Mouse (Mus musculus) embryonic facial prominence, embryonic 10.5 days (tissue): ENCODE results near the gene Pou2f3. TPM values are rescaled to one million over a fixed set of nuclear protein-coding genes. Genes with fewer than 3 reads are reported as not detected.

ENCODE experiments used
- DNase-seq: peaks from one replicate; pipeline ENCODE4 v3.0.0-alpha.2; 2017; ENCODE audit warnings: low spot score
- H3K27ac ChIP-seq: fragments of 300-500 bp; sonication (generic); replicated peaks from 2 replicates; pipeline ENCODE4 v1.5.1; 2016; ENCODE audit warnings: mild to moderate bottlenecking
- H3K27me3 ChIP-seq: fragments of 300-500 bp; sonication (generic); replicated peaks from 2 replicates; pipeline ENCODE4 v1.6.1; 2016; ENCODE audit warnings: low read depth, mild to moderate bottlenecking; ENCODE audit not compliant: poor library complexity, severe bottlenecking
- H3K36me3 ChIP-seq: fragments of 300-500 bp; sonication (generic); replicated peaks from 2 replicates; pipeline ENCODE4 v1.6.1; 2016; ENCODE audit warnings: mild to moderate bottlenecking, moderate library complexity
- H3K4me1 ChIP-seq: fragments of 300-500 bp; sonication (generic); 2 replicates; pipeline ENCODE4 v1.6.1; 2016
- H3K4me3 ChIP-seq: fragments of 300-500 bp; sonication (generic); 2 replicates; pipeline ENCODE4 v1.5.1; 2016; ENCODE audit warnings: mild to moderate bottlenecking, moderate library complexity
- H3K9me3 ChIP-seq: fragments of 300-500 bp; sonication (generic); 2 replicates; pipeline ENCODE4 v1.6.1; 2016; ENCODE audit warnings: mild to moderate bottlenecking
- WGBS: fragments of 180-500 bp; shearing (Covaris S2); methylation state at CpG from one replicate; pipeline ENCODE4 v1.1.7; 2016; 5-methylcytosine and 5-hydroxymethylcytosine counted together
- polyA plus RNA-seq: library from polyadenylated mRNA; unstranded; fragments of >200 nt; fragmentation: Nextera tagmentation; extraction: Ambion mirVana; gene quantifications from 2 replicates; pipeline ENCODE4 v1.2.1, GENCODE M21; 2016

Pou2f3 gene
- polyA plus RNA-seq, 1 experiment from 2014 or later = not detected

DNA sequence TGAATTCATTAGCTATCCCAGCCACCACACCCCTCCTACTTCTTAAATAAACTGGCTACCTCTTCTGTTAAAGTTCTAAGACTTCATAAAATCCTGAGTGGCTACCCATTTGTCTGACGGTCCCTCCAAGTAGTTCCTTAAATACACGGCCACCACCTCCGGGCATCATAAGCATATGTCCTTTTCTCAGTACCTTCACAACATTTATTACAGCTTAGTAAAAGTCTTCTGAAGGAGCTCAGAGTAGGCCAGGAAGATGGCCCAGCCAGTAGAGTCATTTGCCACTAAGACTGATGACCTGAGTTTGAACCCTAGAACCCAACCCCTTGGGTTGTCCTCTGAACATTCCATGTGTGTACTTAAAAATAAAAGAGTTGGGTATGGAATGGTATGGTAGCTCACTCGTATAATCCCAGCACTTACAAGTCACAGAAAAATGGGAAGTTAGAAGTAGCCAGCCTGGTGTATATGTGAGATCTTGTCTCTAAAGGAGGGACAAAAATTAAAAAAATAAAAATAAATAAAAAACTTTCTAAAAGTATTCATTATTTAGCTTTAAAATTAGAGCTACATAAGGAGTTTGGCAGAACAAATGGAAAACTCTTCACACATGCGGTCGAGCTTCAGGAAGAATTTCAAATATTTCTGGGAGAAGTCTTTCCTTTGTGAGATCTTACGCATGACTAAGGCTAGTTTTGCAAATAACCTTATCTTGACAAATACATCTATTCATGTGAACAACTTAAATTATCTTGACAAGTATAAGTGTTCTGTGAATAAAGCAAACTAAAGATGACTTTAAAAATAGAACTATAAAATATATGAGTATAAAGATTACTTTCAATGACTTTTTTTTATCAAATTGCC lies 125.4 kb downstream of the Pou2f3 start:
- no peaks in the 10 kb centered on the region for H3K9me3 ChIP-seq
- no peaks in the 10 kb centered on the region for H3K27me3 ChIP-seq
- 84% methylated on average over 7 of the region's 7 CpGs for WGBS
- no peak overlapping the region for H3K27ac ChIP-seq
- no peak for DNase-seq
- H3K4me1 ChIP-seq = peaks cover 7% of the 10 kb centered on the region
- H3K4me3 ChIP-seq = no peak overlapping the region
- H3K36me3 ChIP-seq = no peaks in the 10 kb centered on the region

DNA sequence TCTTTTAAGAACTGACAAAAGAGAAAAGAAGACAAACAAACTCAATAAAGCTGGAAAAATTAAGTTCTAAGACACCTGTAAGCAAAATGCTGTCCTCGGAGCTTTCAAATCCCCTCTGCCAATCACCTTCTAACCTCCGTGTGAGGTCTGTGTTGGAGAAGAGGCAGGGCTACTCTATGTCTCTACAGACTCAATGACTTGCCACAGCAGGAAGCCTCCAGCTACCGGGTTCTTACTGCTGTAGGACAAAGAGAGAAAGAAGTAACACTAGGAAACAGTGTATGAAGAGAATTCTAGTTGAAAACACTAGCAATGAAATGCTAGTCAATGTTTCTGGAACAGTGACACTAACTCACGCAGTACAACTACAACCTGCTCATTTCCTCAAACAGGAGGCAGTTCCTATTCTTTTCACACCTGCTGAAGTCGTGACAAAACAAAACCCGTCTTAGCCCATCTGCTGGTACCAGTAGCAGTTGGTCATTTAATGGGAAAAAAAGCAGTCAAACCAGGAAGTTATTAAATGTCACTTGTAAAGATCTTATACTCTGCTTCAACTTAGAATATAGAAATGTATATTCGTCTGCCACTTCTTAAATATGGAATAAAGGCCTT lies 126.6 kb downstream of the Pou2f3 start:
- Histone ChIP-seq H3K4me1 (peaks cover 7% of the 10 kb centered on the region), H3K4me3 (no peak overlapping the region), H3K36me3 (no peaks in the 10 kb centered on the region), H3K27ac (no peak overlapping the region), H3K9me3 (no peaks in the 10 kb centered on the region), H3K27me3 (no peaks in the 10 kb centered on the region)
- 39% methylated on average over 7 of the region's 7 CpGs for WGBS
- no peak for DNase-seq

DNA sequence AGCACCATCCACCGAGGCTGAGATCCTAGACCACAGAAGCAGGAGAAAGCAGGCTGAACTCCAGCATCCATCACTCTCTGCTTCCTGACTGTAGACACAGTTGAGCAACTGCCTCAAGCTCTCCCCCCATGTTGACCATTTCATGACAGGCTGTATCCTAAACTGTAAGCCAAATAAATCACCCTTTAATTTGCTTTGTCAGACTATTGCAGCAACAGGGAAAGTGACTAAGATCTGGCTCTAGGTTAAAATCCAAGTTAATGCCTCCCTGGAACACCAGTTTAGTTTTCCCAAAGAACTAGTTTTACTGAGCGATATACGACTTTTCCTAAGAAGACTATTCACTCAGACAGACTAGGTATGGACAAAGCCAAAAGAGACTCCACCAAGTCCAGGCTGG lies 131.5 kb downstream of the Pou2f3 start:
- H3K4me1 ChIP-seq = peaks cover 3% of the 10 kb centered on the region; the same call in 1 of the 2 replicates
- H3K4me3 ChIP-seq = no peak overlapping the region
- no peak for DNase-seq
- no peak overlapping the region for H3K27ac ChIP-seq
- H3K27me3 ChIP-seq = no peaks in the 10 kb centered on the region
- H3K36me3 ChIP-seq = no peaks in the 10 kb centered on the region
- 88% methylated on average over 3 of the region's 3 CpGs for WGBS
- H3K9me3 ChIP-seq = no peaks in the 10 kb centered on the region

DNA sequence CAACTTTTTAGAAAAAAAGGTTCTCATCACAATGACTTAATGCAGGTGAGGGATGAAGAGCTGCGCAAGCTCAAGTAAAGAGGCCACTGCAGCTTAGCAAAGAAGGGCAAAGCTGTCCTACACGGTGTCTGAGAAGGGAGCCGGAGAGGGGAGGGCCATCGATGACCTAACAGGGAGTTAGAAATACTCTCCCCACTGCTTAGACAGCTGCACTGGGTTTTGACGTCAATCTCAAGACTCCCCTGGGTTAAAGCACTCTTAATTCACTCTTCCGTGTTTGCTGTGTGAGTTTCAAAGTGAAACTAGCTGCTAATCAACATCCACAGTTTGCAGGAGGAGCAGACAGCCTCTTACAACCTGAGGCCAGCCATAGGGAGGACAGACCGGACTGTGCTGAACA lies 134.0 kb downstream of the Pou2f3 start:
- WGBS = 78% methylated on average over 7 of the region's 7 CpGs
- no peak for DNase-seq
- Histone ChIP-seq H3K36me3 (no peaks in the 10 kb centered on the region), H3K4me3 (no peak overlapping the region), H3K4me1 (peaks cover 16% of the 10 kb centered on the region), H3K27ac (no peak overlapping the region), H3K27me3 (no peaks in the 10 kb centered on the region), H3K9me3 (no peaks in the 10 kb centered on the region)

DNA sequence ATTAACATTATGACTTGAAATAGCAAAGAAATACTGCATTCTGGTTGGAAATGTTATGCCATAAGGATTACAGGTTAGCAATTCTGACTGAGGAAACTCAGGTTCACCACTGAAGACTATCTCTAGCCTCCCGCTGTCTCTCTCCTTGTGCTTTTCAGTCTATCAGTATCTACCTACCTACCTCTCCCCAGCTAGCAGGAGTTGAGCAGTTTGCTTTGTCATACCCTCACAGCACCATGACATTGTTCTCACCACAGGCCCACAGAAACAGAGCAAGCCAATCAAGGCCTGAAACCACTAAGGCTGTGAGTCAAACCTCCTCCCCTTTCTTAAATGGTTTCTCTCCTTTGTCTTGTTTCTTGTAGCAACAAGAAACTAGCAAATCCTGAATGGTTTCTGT lies 135.6 kb downstream of the Pou2f3 start:
- H3K9me3 ChIP-seq = no peaks in the 10 kb centered on the region
- no peak for DNase-seq
- no peaks in the 10 kb centered on the region for H3K36me3 ChIP-seq
- WGBS = 94% methylated on average over 1 of the region's 1 CpGs
- no peaks in the 10 kb centered on the region for H3K27me3 ChIP-seq
- no peak overlapping the region for H3K4me3 ChIP-seq
- H3K27ac ChIP-seq = no peak overlapping the region
- H3K4me1 ChIP-seq = peaks cover 23% of the 10 kb centered on the region

Other genes with a start within 250 kb of the Pou2f3 start
- gene Arhgef12, start 103.1 kb downstream of the Pou2f3 start, polyA plus RNA-seq = 9.1 and 9.3 TPM in 2 replicates
- 11.8 and 12.0 TPM in 2 replicates for gene Tmem136, start 93.8 kb downstream of the Pou2f3 start, polyA plus RNA-seq
- 55.2 and 57.0 TPM in 2 replicates for gene Oaf, start 29.5 kb upstream of the Pou2f3 start, polyA plus RNA-seq
- 4.4 and 4.7 TPM in 2 replicates for gene Trim29, start 100.5 kb upstream of the Pou2f3 start, polyA plus RNA-seq